Mouse (Mus musculus) lung, adult 2 months (tissue): ENCODE measurements around the gene Tenm4. TPM values are rescaled to one million over a fixed set of nuclear protein-coding genes. Genes with fewer than 3 reads are reported as not detected.

Experiments
- DNase-seq: peaks from one replicate; pipeline ENCODE4 v3.0.0; 2022
- H3K4me1 ChIP-seq: fragments of 200-500 bp; 2 replicates; pipeline ENCODE4 v1.6.1; 2011; ENCODE audit warnings: low read length; ENCODE audit not compliant: control insufficient read depth, insufficient read depth
- H3K4me3 ChIP-seq: fragments of 200-500 bp; replicated peaks from 2 replicates; pipeline ENCODE3; 2011; ENCODE audit warnings: low read depth, mild to moderate bottlenecking, control low read depth, low read length; ENCODE audit errors: extremely low read depth
- CTCF ChIP-seq: fragments of 200-500 bp; IDR thresholded peaks from 2 replicates; pipeline ENCODE4 v1.5.1; 2011; ENCODE audit warnings: mild to moderate bottlenecking, low read length, control low read depth; ENCODE audit not compliant: insufficient read depth
- POLR2A ChIP-seq: fragments of 200-500 bp; IDR thresholded peaks from 2 replicates; pipeline ENCODE4 v1.6.1; 2011; ENCODE audit warnings: low read depth, mild to moderate bottlenecking, control low read depth, low read length, borderline replicate concordance; ENCODE audit errors: extremely low read depth
- WGBS: fragments of 180-500 bp; shearing (Covaris S2); methylation state at CpG from one replicate; pipeline ENCODE4 v1.1.7; 2018; 5-methylcytosine and 5-hydroxymethylcytosine counted together
- polyA plus RNA-seq: library from polyadenylated mRNA; depleted of rRNA; stranded (reverse); fragments of >200 nt; gene quantifications from 2 replicates; pipeline ENCODE4 v1.2.3, GENCODE M21; 2012

Tenm4 gene
- polyA plus RNA-seq, 1 experiment, result 0.98 TPM

DNA sequence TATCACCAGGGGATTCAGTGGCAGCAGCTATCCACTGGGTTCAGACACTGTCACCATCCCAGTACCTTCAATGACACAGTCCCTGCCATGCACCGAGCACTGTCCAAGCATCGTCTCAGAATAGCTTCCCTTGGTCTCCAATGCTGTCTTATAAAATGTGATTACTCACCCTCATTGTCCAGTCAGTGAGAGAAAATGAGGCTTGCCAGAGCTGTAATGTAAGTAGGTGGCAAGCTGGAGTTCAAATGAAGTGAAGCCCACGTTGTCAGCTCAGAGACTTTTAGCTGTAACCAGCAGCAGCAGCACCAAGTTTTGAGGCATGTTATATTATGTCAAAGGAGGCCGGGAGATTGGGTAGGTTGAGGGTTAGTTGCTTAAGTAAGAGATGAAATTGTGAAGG lies 507.2 kb downstream of the Tenm4 start:
- 82% methylated on average over 4 of the region's 4 CpGs for WGBS
- Histone ChIP-seq H3K4me3 (no peak overlapping the region), H3K4me1 (no peaks in the 10 kb centered on the region)
- no peak for DNase-seq
- no peak for TF ChIP-seq CTCF
- no peak for TF ChIP-seq POLR2A

- no peaks in the 10 kb centered on the region for H3K4me1 ChIP-seq
- TF ChIP-seq POLR2A (no peak), CTCF (no peak)
- WGBS, result 89% methylated on average over 1 of the region's 1 CpGs
- no peak for DNase-seq
- H3K4me3 ChIP-seq, result no peak overlapping the region
These were observed 508.7 kb downstream of the Tenm4 start for GRCm38 (mm10) chr7:96679746-96680145.

GRCm38 (mm10) chr7:96680405-96680804 lies 509.4 kb downstream of the Tenm4 start:
- WGBS, result 85% methylated on average over 5 of the region's 5 CpGs
- Histone ChIP-seq H3K4me3 (no peak overlapping the region), H3K4me1 (no peaks in the 10 kb centered on the region)
- TF ChIP-seq CTCF (no peak), POLR2A (no peak)
- DNase-seq, result no peak

- H3K4me1 ChIP-seq, result no peaks in the 10 kb centered on the region
- H3K4me3 ChIP-seq, result no peak overlapping the region
- no peak for TF ChIP-seq CTCF
- no peak for TF ChIP-seq POLR2A
- DNase-seq, result no peak
- WGBS, result 91% methylated on average over 4 of the region's 4 CpGs
These were observed 510.8 kb downstream of the Tenm4 start for GRCm38 (mm10) chr7:96681808-96682207.

- no peaks in the 10 kb centered on the region for H3K4me1 ChIP-seq
- DNase-seq, result no peak
- no peak overlapping the region for H3K4me3 ChIP-seq
- WGBS, result 80% methylated on average over 3 of the region's 3 CpGs
- TF ChIP-seq POLR2A, result no peak
- TF ChIP-seq CTCF, result no peak
These were observed 517.1 kb downstream of the Tenm4 start for GRCm38 (mm10) chr7:96688141-96688540.

GRCm38 (mm10) chr7:96701097-96701845 lies 530.2 kb downstream of the Tenm4 start:
- WGBS, result 79% methylated on average over 8 of the region's 8 CpGs
- DNase-seq, result no peak
- Histone ChIP-seq H3K4me1 (no peaks in the 10 kb centered on the region), H3K4me3 (no peak overlapping the region)
- TF ChIP-seq CTCF, result no peak
- no peak for TF ChIP-seq POLR2A

DNA sequence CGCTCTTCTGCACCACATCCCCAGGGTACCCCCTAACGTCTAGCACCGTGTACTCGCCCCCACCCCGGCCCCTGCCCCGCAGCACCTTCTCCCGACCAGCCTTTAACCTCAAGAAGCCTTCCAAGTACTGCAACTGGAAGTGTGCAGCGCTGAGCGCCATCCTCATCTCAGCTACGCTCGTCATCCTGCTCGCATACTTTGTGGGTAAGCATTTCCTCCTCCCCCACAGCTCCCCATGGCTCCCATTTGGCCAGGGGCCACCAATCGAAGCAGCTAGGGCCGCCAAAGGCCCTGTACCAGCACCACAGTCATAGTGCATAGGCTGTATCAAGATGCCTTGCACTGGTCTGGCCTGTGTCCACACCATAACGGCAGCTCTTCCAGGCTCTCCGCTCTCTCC lies 532.9 kb downstream of the Tenm4 start:
- DNase-seq, result no peak
- Histone ChIP-seq H3K4me3 (no peak overlapping the region), H3K4me1 (no peaks in the 10 kb centered on the region)
- TF ChIP-seq POLR2A (no peak), CTCF (no peak)
- 67% methylated on average over 16 of the region's 16 CpGs for WGBS

GRCm38 (mm10) chr7:96705307-96706129 lies 534.5 kb downstream of the Tenm4 start:
- TF ChIP-seq CTCF (no peak), POLR2A (no peak)
- Histone ChIP-seq H3K4me1 (no peaks in the 10 kb centered on the region), H3K4me3 (no peak overlapping the region)
- WGBS, result 73% methylated on average over 8 of the region's 8 CpGs
- DNase-seq, result no peak

DNA sequence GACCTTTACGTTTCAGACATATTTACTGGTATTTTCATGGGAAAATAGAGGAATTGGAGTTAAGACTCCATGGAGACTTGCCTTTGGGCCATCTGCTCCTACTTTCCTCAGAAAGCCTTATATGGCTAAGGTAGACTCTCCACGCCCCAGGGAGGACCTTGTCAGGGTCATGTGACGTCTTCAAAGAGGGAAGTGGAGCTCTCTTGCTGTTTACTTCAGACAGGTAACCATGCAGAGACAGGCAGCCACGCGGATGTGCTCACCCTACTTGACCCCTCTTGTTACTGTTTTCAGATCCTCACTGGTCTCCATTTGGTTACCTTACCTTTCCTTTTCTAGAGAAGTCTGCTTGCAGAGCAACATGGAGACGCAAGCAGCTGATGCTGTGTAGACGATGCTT lies 535.5 kb downstream of the Tenm4 start:
- no peak for DNase-seq
- no peak overlapping the region for H3K4me3 ChIP-seq
- H3K4me1 ChIP-seq, result no peaks in the 10 kb centered on the region
- no peak for TF ChIP-seq POLR2A
- TF ChIP-seq CTCF, result no peak
- WGBS, result 75% methylated on average over 7 of the region's 7 CpGs
